In genomic region chr1:89724957-89725356, GRCm38 (mm10) we compare ENCODE assay signal across 29 mouse cellular contexts.
DNase-seq lines count a peak whose midpoint lies in the region; ATAC-seq and TF ChIP-seq lines count a peak whose summit lies in the region.
"Had no signal": no experiment of that assay in that cellular context is flagged by ENCODE, and none has a peak within 500 bp of the region (broad histone marks: within the 10 kb centered on the region; RNA-seq: fewer than 3 reads in every experiment).

No protein-coding gene starts in this region.

- peaks cover 84% of the 10 kb centered on the region for H3K27me3 ChIP-seq in forebrain, embryonic 12.5 days
- H3K27me3 ChIP-seq in forebrain, embryonic 15.5 days, result peaks cover 18% of the 10 kb centered on the region; the same call in 1 of the 2 replicates
- H3K27me3 ChIP-seq in hindbrain, embryonic 10.5 days (ENCODE audit: insufficient read depth, poor library complexity, severe bottlenecking), result no peaks in the 10 kb centered on the region
- H3K27me3 ChIP-seq in hindbrain, embryonic 12.5 days, result no peaks in the 10 kb centered on the region
- H3K27me3 ChIP-seq in E14TG2a.4 (ENCODE audit: insufficient read depth, low read length), result no peaks in the 10 kb centered on the region
- H3K27me3 ChIP-seq in midbrain, embryonic 14.5 days (ENCODE audit: control insufficient read depth, insufficient read depth, low read length), result no peaks in the 10 kb centered on the region
- H3K27me3 ChIP-seq: embryonic facial prominence, embryonic 12.5 days; midbrain, embryonic 12.5 days; neural tube, embryonic 15.5 days had no signal

- no peaks in the 10 kb centered on the region for H3K9me3 ChIP-seq in forebrain, embryonic 12.5 days
- H3K9me3 ChIP-seq in forebrain, embryonic 15.5 days, result no peaks in the 10 kb centered on the region
- H3K9me3 ChIP-seq in hindbrain, embryonic 10.5 days, result no peaks in the 10 kb centered on the region
- no peaks in the 10 kb centered on the region for H3K9me3 ChIP-seq in hindbrain, embryonic 12.5 days (replicated peaks)
- no peaks in the 10 kb centered on the region for H3K9me3 ChIP-seq in E14TG2a.4 (ENCODE audit: low read length)
- no peaks in the 10 kb centered on the region for H3K9me3 ChIP-seq in midbrain, embryonic 14.5 days (ENCODE audit: control insufficient read depth, low read length)
- H3K9me3 ChIP-seq: embryonic facial prominence, embryonic 12.5 days; midbrain, embryonic 12.5 days; neural tube, embryonic 15.5 days had no signal

- TF ChIP-seq CTCF in E14TG2a.4 (conservative IDR thresholded peaks at IDR 0.05; ENCODE audit: low read length), result no peak
- no peak for TF ChIP-seq CTCF in left cerebral cortex, adult 2 months (IDR thresholded peaks at IDR 0.05)

- no peak for DNase-seq in hindbrain, embryonic 10.5 days (ENCODE audit: low spot score)
- no peak for DNase-seq in midbrain, embryonic 14.5 days
- DNase-seq in adrenal gland, adult 8-10 months, result no peak
- DNase-seq in left cerebral cortex, adult 2 months (ENCODE audit: extremely low spot score in 1 of 2, low spot score in 2 of 2), result no peak
- DNase-seq: cerebellum, adult 11 months; cerebellum, postnatal 10 days; gastrocnemius, postnatal 25 days; heart, postnatal 36 days; kidney, adult 8-10 months; kidney, postnatal 10 days; left cerebral cortex, postnatal 4 days; liver; liver, postnatal 0 days; right cerebral cortex, adult 18-20 months; right cerebral cortex, postnatal 4 days; thymus, postnatal 25 days had no signal

- intact Hi-C loops in left cerebral cortex, adult 2 months (cut with DNase I), result no loop called here

- H3K4me1 ChIP-seq in forebrain, embryonic 12.5 days, result peaks cover 22% of the 10 kb centered on the region
- no peaks in the 10 kb centered on the region for H3K4me1 ChIP-seq in forebrain, embryonic 15.5 days
- H3K4me1 ChIP-seq in hindbrain, embryonic 10.5 days (replicated peaks), result peaks cover 38% of the 10 kb centered on the region
- H3K4me1 ChIP-seq in hindbrain, embryonic 12.5 days, result peaks cover 17% of the 10 kb centered on the region
- H3K4me1 ChIP-seq in E14TG2a.4 (replicated peaks; ENCODE audit: low read depth, low read length), result peaks cover 22% of the 10 kb centered on the region
- H3K4me1 ChIP-seq in midbrain, embryonic 14.5 days (ENCODE audit: control insufficient read depth, insufficient read depth, low read length), result peaks cover 12% of the 10 kb centered on the region

- no peak overlapping the region for H3K9ac ChIP-seq in forebrain, embryonic 12.5 days
- no peak overlapping the region for H3K9ac ChIP-seq in forebrain, embryonic 15.5 days (replicated peaks)
- no peak overlapping the region for H3K9ac ChIP-seq in hindbrain, embryonic 12.5 days
- H3K9ac ChIP-seq in midbrain, embryonic 14.5 days (replicated peaks; ENCODE audit: low read length), result 0 out of 2 replicates have a peak overlapping the region, but pooled peaks have one; percentile 9
- H3K9ac ChIP-seq: embryonic facial prominence, embryonic 12.5 days; liver, postnatal 0 days; midbrain, embryonic 12.5 days; neural tube, embryonic 15.5 days had no signal

- H3K36me3 ChIP-seq in forebrain, embryonic 12.5 days (replicated peaks), result peaks cover 20% of the 10 kb centered on the region
- no peaks in the 10 kb centered on the region for H3K36me3 ChIP-seq in forebrain, embryonic 15.5 days
- peaks cover 39% of the 10 kb centered on the region for H3K36me3 ChIP-seq in hindbrain, embryonic 10.5 days
- peaks cover 6% of the 10 kb centered on the region; the same call in 1 of the 2 replicates for H3K36me3 ChIP-seq in hindbrain, embryonic 12.5 days
- peaks cover 25% of the 10 kb centered on the region for H3K36me3 ChIP-seq in E14TG2a.4 (ENCODE audit: insufficient read depth, low read length)
- H3K36me3 ChIP-seq in midbrain, embryonic 14.5 days (ENCODE audit: control insufficient read depth, insufficient read depth, low read length), result peaks cover 24% of the 10 kb centered on the region

- H3K4me2 ChIP-seq in forebrain, embryonic 12.5 days, result no peak overlapping the region
- no peak overlapping the region for H3K4me2 ChIP-seq in forebrain, embryonic 15.5 days (replicated peaks)
- no peak overlapping the region for H3K4me2 ChIP-seq in hindbrain, embryonic 12.5 days (replicated peaks)
- no peak overlapping the region for H3K4me2 ChIP-seq in midbrain, embryonic 14.5 days (ENCODE audit: low read length)
- H3K4me2 ChIP-seq: embryonic facial prominence, embryonic 12.5 days; midbrain, embryonic 12.5 days; neural tube, embryonic 15.5 days had no signal

- H3K4me3 ChIP-seq in forebrain, embryonic 12.5 days (replicated peaks), result no peak overlapping the region
- H3K4me3 ChIP-seq in forebrain, embryonic 15.5 days, result no peak overlapping the region
- H3K4me3 ChIP-seq in hindbrain, embryonic 10.5 days, result no peak overlapping the region
- H3K4me3 ChIP-seq in hindbrain, embryonic 12.5 days, result no peak overlapping the region
- 0 out of 2 replicates have a peak overlapping the region, but pooled peaks have one; percentile 3 for H3K4me3 ChIP-seq in E14TG2a.4 (replicated peaks; ENCODE audit: low read length)
- no peak overlapping the region for H3K4me3 ChIP-seq in midbrain, embryonic 14.5 days (replicated peaks; ENCODE audit: low read depth, low read length)
- H3K4me3 ChIP-seq in left cerebral cortex, adult 2 months, result no peak overlapping the region
- H3K4me3 ChIP-seq: embryonic facial prominence, embryonic 12.5 days; erythroblast, embryonic 14.5 days; heart, adult 2 months; midbrain, embryonic 12.5 days; neural tube, embryonic 15.5 days had no signal

- ATAC-seq in forebrain, embryonic 12.5 days (ENCODE audit: low FRiP score), result no peak
- no peak for ATAC-seq in forebrain, embryonic 15.5 days (replicated peaks)
- ATAC-seq in hindbrain, embryonic 12.5 days (ENCODE audit: low FRiP score), result no peak
- no peak for ATAC-seq in midbrain, embryonic 14.5 days (ENCODE audit: low FRiP score, low TSS enrichment)
- ATAC-seq: CD4-positive, CD25-positive, alpha-beta regulatory T cell, adult 4 months; forebrain, embryonic 14.5 days; inflammation-experienced regulatory T-cells, adult 6 months; liver, postnatal 0 days had no signal

- H3K27ac ChIP-seq in forebrain, embryonic 12.5 days, result peak overlapping the region; percentile 8; the same call in 1 of the 2 replicates
- no peak overlapping the region for H3K27ac ChIP-seq in forebrain, embryonic 15.5 days (replicated peaks)
- H3K27ac ChIP-seq in hindbrain, embryonic 10.5 days, result 0 out of 2 replicates have a peak overlapping the region, but pooled peaks have one; percentile 53
- no peak overlapping the region; the same call in 1 of the 2 replicates for H3K27ac ChIP-seq in hindbrain, embryonic 12.5 days
- H3K27ac ChIP-seq in midbrain, embryonic 14.5 days (replicated peaks; ENCODE audit: low read depth, low read length), result 0 out of 2 replicates have a peak overlapping the region, but pooled peaks have one; percentile 17
- no peak overlapping the region for H3K27ac ChIP-seq in left cerebral cortex, adult 2 months
- H3K27ac ChIP-seq: embryonic facial prominence, embryonic 12.5 days; heart, adult 2 months; macrophage; neural tube, embryonic 15.5 days had no signal

- 69% methylated on average over 9 of the region's 9 CpGs for WGBS in forebrain, embryonic 12.5 days
- 68% methylated on average over 9 of the region's 9 CpGs for WGBS in forebrain, embryonic 15.5 days
- WGBS in hindbrain, embryonic 10.5 days, result 77% methylated on average over 9 of the region's 9 CpGs
- 66% methylated on average over 9 of the region's 9 CpGs for WGBS in hindbrain, embryonic 12.5 days
- whole genome bisulfite sequencing in midbrain, embryonic 14.5 days, result 58% methylated on average over 9 of the region's 9 CpGs

Comparison
In these comparisons a context has a peak if more than half of its experiments do, and no peak if none do; other contexts are left out.
1. H3K27ac ChIP-seq: peak in forebrain, embryonic 12.5 days (single experiment), hindbrain, embryonic 10.5 days (single experiment) and midbrain, embryonic 14.5 days (single experiment); none in forebrain, embryonic 15.5 days (single experiment), hindbrain, embryonic 12.5 days (single experiment) and left cerebral cortex, adult 2 months (single experiment).